Mouse (Mus musculus) embryonic fibroblast, embryonic 13.5 days (primary cell): ENCODE data around the gene Pknox1. TPM values are rescaled to one million over a fixed set of nuclear protein-coding genes. Genes with fewer than 3 reads are reported as not detected.

ENCODE experiments used
- H3K27ac ChIP-seq: 2 replicates; pipeline ENCODE4 v1.5.1; 2012; ENCODE audit warnings: low read length, control low read depth, inconsistent platforms; ENCODE audit not compliant: insufficient read depth
- H3K4me1 ChIP-seq: 2 replicates; pipeline ENCODE4 v1.6.1; 2011; ENCODE audit warnings: low read length; ENCODE audit not compliant: control insufficient read depth, insufficient read depth
- H3K4me3 ChIP-seq: 2 replicates; pipeline ENCODE4 v1.5.1; 2011; ENCODE audit warnings: mild to moderate bottlenecking, control low read depth, low read length; ENCODE audit not compliant: insufficient read depth
- CTCF ChIP-seq: IDR thresholded peaks from 2 replicates; pipeline ENCODE4 v1.5.1; 2011; ENCODE audit warnings: mild to moderate bottlenecking, control low read depth, low read length, moderate library complexity, borderline replicate concordance; ENCODE audit not compliant: insufficient read depth
- POLR2A ChIP-seq: IDR thresholded peaks from 2 replicates; pipeline ENCODE4 v1.6.1; 2011; ENCODE audit warnings: low read depth, mild to moderate bottlenecking, control low read depth, low read length, moderate library complexity
- polyA plus RNA-seq: library from polyadenylated mRNA; stranded (reverse); fragments of >200 nt; gene quantifications from 2 replicates; pipeline ENCODE4 v1.2.4, GENCODE M21; 2011; ENCODE audit warnings: low read depth; ENCODE audit not compliant: missing spikeins, insufficient read length

Pknox1 gene
- 16.6 and 18.9 TPM in 2 replicates for polyA plus RNA-seq

- TF ChIP-seq POLR2A (peak; percentile 74), CTCF (no peak)
- H3K4me1 ChIP-seq: peaks cover 9% of the 10 kb centered on the region
Observed at GRCm38 (mm10) chr17:31564015-31564857, at the start of gene Pknox1. Gene Pknox1 (plus strand): TSS chr17:31564734.

DNA sequence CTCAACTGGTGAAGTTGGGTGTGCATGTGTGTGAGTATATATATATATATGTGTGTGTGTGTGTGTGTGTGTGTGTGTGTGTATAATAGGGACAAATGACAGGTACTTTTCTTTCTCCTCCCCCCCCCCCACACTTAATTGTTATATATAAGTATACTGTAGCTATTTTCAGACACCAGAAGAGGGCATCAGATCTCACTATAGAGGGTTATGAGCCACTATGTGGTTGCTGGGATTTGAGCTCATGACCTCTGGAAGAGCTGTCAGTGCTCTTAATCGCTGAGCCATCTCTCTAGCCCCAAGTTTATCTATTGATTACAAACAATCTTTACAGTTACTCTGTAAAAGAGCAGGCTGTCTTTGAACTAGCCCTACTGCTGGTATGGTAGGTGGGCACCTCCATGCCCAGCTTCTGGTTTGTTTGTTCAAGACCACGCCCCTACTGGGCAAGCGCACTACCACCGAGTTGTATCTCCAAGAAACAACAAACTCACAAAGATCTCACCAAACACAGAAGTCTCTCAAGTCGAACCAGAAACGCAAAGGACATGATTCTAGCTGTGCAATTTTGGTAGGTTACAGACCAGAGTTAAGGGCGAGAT lies 45.1 kb upstream of the Pknox1 start:
- TF ChIP-seq CTCF (no peak), POLR2A (no peak; the same call in 1 of the 2 replicates)
- Histone ChIP-seq H3K4me1 (peaks cover 4% of the 10 kb centered on the region; the same call in 1 of the 2 replicates), H3K4me3 (peak overlapping the region; percentile 52), H3K27ac (peak overlapping the region; percentile 53)

More at GRCm38 (mm10) chr17:31564015-31564857, at the start of gene Pknox1:
- Histone ChIP-seq H3K4me3 (peak within 1 kb of the TSS; percentile 62), H3K27ac (peak within 1 kb of the TSS; percentile 79)

DNA sequence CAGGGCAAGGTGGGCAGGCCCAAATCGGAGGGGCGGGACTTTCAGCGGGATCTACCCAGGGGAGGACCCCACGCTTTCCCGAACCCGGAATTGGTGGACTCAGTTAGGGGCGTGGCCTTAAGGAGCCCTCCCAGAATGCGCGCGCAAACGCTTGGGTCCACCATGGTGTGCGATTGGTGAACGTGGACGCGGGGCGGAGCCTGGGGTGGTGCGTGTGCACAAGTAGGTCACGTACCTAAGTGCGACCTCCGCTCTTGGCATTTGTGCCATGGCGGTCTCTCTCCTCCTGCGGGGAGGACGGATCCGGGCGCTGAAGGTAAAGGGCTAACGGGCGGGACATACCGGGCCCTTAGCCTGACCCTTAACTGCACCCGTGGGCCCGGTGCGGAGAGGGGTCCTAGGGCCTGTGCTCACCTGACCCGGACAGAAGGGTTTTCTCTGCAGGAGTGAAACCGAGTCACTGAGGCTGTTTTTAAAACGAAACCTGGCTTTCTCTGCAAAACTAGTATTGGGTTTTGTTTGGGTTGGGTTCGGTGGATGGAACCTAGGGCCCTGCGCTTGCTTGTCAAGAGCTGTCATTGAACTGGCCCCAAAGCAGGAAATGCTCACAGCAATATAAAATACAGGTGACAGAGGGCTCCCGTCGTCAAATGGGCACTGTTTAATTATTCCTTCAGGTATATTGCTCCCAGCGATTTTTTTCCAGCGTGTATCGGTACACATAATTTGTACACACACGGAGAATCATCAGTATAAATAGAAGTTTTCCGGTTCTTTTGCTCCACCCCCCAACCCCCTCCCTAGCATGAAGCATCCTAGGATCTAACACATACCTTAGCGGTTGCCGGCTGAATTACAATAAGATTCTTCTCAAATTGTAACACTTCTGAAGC lies 44.3 kb upstream of the Pknox1 start, which contains the start of the genes Wdr4 and Ndufv3:
Wdr4 (minus strand) TSS at position 35 of the 893 bp plus-strand sequence.
Ndufv3 (plus strand) TSS at position 170 of the 893 bp plus-strand sequence.
- H3K27ac ChIP-seq: peak within 1 kb of the TSS; percentile 53
- TF ChIP-seq POLR2A (peak; percentile 92), CTCF (no peak)
- H3K4me1 ChIP-seq: peaks cover 4% of the 10 kb centered on the region; the same call in 1 of the 2 replicates
- peak within 1 kb of the TSS; percentile 87 for H3K4me3 ChIP-seq

GRCm38 (mm10) chr17:31520895-31521294 lies 43.6 kb upstream of the Pknox1 start:
- H3K27ac ChIP-seq: no peak overlapping the region
- no peak overlapping the region; the same call in 1 of the 2 replicates for H3K4me3 ChIP-seq
- H3K4me1 ChIP-seq: peaks cover 4% of the 10 kb centered on the region; the same call in 1 of the 2 replicates
- no peak for TF ChIP-seq POLR2A
- no peak for TF ChIP-seq CTCF

DNA sequence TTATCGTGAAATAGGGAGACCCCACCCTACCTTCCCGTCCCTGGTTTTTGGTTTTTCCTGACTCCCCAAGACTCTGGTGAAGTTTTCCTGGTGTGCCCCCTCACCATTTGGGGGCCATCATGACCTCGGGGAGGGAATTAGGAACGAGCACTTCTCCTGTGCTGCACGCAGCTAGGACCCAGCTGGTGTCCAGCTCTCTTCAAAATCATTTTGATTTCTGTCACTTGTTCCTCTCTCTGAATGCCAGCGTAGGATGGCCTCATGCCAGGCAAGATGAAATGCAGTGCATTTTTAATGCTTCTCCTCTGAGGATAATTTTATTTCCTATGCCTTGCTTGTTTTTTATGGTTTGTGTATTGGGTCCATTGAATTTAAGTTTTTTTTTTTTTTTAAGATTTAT lies 42.6 kb upstream of the Pknox1 start:
- TF ChIP-seq POLR2A: no peak
- TF ChIP-seq CTCF: no peak
- H3K4me3 ChIP-seq: no peak overlapping the region
- peaks cover 4% of the 10 kb centered on the region; the same call in 1 of the 2 replicates for H3K4me1 ChIP-seq
- no peak overlapping the region for H3K27ac ChIP-seq

DNA sequence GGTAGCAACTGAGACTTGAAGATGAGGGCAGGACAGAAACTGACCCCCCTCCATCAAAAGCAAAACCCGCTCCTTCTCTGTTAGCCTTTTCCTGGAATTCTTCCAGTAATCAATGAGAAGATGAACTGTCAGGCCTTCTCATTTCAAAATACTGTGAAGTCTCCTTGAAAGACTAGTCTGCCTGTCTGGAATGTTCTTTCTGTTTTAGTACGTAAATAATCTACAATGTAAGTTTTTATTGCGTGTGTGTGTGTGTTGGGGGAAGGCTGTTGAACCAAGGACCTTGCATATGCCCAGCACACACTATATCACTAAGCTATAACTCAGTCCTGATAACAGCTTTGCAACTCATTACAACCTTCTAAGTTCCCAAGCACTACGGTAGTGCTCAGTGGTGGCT lies 39.4 kb upstream of the Pknox1 start:
- H3K27ac ChIP-seq: no peak overlapping the region
- no peak for TF ChIP-seq POLR2A
- no peak for TF ChIP-seq CTCF
- H3K4me3 ChIP-seq: no peak overlapping the region
- peaks cover 4% of the 10 kb centered on the region; the same call in 1 of the 2 replicates for H3K4me1 ChIP-seq

- H3K4me1 ChIP-seq: peaks cover 4% of the 10 kb centered on the region; the same call in 1 of the 2 replicates
- TF ChIP-seq POLR2A (no peak), CTCF (no peak)
- H3K27ac ChIP-seq: no peak overlapping the region
- no peak overlapping the region for H3K4me3 ChIP-seq
Observed at GRCm38 (mm10) chr17:31525816-31526215, 38.7 kb upstream of the Pknox1 start.

DNA sequence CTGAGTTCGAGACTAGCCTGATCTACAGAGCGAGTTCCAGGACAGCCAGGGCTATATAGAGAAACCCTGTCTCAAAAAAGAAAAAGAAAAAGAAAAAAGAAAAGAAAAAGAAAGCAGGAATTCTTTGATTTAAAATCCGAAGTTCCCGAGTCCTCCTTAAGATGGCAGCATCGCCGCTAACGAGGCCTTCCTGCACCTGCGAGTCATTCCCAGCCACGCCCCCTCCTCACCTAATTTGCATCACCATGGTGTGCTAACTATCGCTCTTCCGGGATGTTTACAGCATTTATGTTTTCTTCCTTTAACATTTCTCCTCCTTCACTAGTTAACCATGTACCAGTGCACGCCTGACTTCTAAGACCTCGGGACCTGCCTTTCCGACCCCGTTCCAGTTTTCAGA lies 35.2 kb upstream of the Pknox1 start:
- Histone ChIP-seq H3K4me1 (no peaks in the 10 kb centered on the region), H3K27ac (no peak overlapping the region), H3K4me3 (no peak overlapping the region)
- TF ChIP-seq POLR2A (no peak), CTCF (peak; percentile 42; the same call in 1 of the 2 replicates)
